Comparison of ENCODE assay signal across 21 mouse cellular contexts in the genomic region with DNA sequence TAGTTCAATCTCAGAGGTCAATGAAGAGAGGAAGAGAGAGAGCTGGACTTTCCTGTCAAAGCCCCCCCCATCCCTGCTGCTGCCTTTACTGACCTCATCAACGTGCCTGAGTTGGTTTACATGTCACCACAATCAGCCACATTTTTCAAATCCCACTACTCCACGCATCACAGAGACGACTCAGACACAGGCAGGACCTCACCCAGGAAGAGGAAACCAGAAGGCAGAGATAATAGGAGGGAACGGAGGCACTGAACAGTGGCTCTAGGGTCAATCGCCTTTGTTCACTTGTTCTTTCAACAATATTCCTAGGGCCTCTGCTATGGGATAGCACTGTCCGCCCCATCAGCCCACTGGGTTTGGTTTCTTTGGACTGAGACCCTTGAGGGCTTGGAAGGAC. TPM values are rescaled to one million over a fixed set of nuclear protein-coding genes. Genes with fewer than 3 reads are reported as not detected.
DNase-seq lines count a peak whose midpoint lies in the region; ATAC-seq and TF ChIP-seq lines count a peak whose summit lies in the region.
"Had no signal": no experiment of that assay in that cellular context is flagged by ENCODE, and none has a peak within 500 bp of the region (broad histone marks: within the 10 kb centered on the region; RNA-seq: fewer than 3 reads in every experiment).

No protein-coding gene starts in this region.

- H3K4me2 ChIP-seq in lung, postnatal 0 days (replicated peaks; ENCODE audit: low read depth, low read length), result no peak overlapping the region
- H3K4me2 ChIP-seq in neural tube, embryonic 13.5 days, result peak overlapping the region; percentile 93; the same call in 1 of the 2 replicates

- H3K36me3 ChIP-seq in lung, postnatal 0 days (ENCODE audit: insufficient read depth, low read length), result no peaks in the 10 kb centered on the region
- H3K36me3 ChIP-seq in neural tube, embryonic 13.5 days, result no peaks in the 10 kb centered on the region
- H3K36me3 ChIP-seq: embryonic facial prominence, embryonic 15.5 days; forebrain, embryonic 10.5 days; forebrain, embryonic 15.5 days; heart, embryonic 13.5 days; hindbrain, embryonic 12.5 days had no signal

- no peak overlapping the region for H3K27ac ChIP-seq in lung, postnatal 0 days (ENCODE audit: low read length)
- H3K27ac ChIP-seq in neural tube, embryonic 13.5 days (replicated peaks), result no peak overlapping the region
- H3K27ac ChIP-seq: embryonic facial prominence, embryonic 15.5 days; forebrain, embryonic 10.5 days; forebrain, embryonic 15.5 days; heart, embryonic 13.5 days; hindbrain, embryonic 12.5 days had no signal

- no peak for TF ChIP-seq CTCF in lung, postnatal 0 days (IDR thresholded peaks at IDR 0.05)

- no peak overlapping the region for H3K4me3 ChIP-seq in lung, postnatal 0 days (ENCODE audit: low read depth, low read length)
- no peak overlapping the region for H3K4me3 ChIP-seq in neural tube, embryonic 13.5 days
- H3K4me3 ChIP-seq: erythroblast, embryonic 14.5 days had no signal

- H3K9ac ChIP-seq in lung, postnatal 0 days (replicated peaks; ENCODE audit: low read depth), result no peak overlapping the region
- H3K9ac ChIP-seq in neural tube, embryonic 13.5 days, result no peak overlapping the region
- H3K9ac ChIP-seq: embryonic facial prominence, embryonic 15.5 days; forebrain, embryonic 15.5 days; heart, embryonic 13.5 days; hindbrain, embryonic 12.5 days had no signal

- 43% methylated on average over 6 of the region's 6 CpGs for WGBS in lung, postnatal 0 days
- 52% methylated on average over 6 of the region's 6 CpGs for whole genome bisulfite sequencing in neural tube, embryonic 13.5 days

- peak; percentile 44 for DNase-seq in cerebellum, adult 9-10 months
- DNase-seq in cerebellum, adult 18-20 months, result no peak
- peak; percentile 8 for DNase-seq in lung, postnatal 0 days (ENCODE audit: low spot score)
- DNase-seq in lung, postnatal 25 days (ENCODE audit: low spot score), result no peak
- no peak for DNase-seq in neural tube, embryonic 10.5 days (ENCODE audit: extremely low spot score, low spot score)
- DNase-seq in thymus, postnatal 25 days, result no peak
- DNase-seq in left cerebral cortex, adult 9 months (ENCODE audit: low spot score in 2 of 2), result no peak
- DNase-seq: cerebellum, adult 11-12 months; gastrocnemius, postnatal 36 days; heart, postnatal 36 days had no signal

- no peak for TF ChIP-seq EP300 in lung, postnatal 0 days (IDR thresholded peaks at IDR 0.05)

- H3K9me3 ChIP-seq in lung, postnatal 0 days (ENCODE audit: low read length), result no peaks in the 10 kb centered on the region
- H3K9me3 ChIP-seq in neural tube, embryonic 13.5 days, result no peaks in the 10 kb centered on the region
- H3K9me3 ChIP-seq: embryonic facial prominence, embryonic 15.5 days; forebrain, embryonic 10.5 days; forebrain, embryonic 15.5 days; G1E; heart, embryonic 13.5 days; hindbrain, embryonic 12.5 days had no signal

- peaks cover 22% of the 10 kb centered on the region for H3K4me1 ChIP-seq in lung, postnatal 0 days (ENCODE audit: insufficient read depth, low read depth, low read length)
- H3K4me1 ChIP-seq in neural tube, embryonic 13.5 days (replicated peaks), result peaks cover 57% of the 10 kb centered on the region

- ATAC-seq in lung, postnatal 0 days, result no peak
- ATAC-seq in neural tube, embryonic 13.5 days (ENCODE audit: low read depth), result no peak
- ATAC-seq: activated CD4-positive, CD25-positive, alpha-beta regulatory T cell, adult 4 months; CD4-positive, CD25-positive, alpha-beta regulatory T cell, adult 4 months; forebrain, embryonic 15.5 days; Patski had no signal

- H3K27me3 ChIP-seq in lung, postnatal 0 days (replicated peaks; ENCODE audit: insufficient read depth, low read length), result no peaks in the 10 kb centered on the region
- peaks cover 34% of the 10 kb centered on the region for H3K27me3 ChIP-seq in neural tube, embryonic 13.5 days
- H3K27me3 ChIP-seq: Patski had no signal

RNA-seq across cellular contexts. Expression of gene Kcnab3, which starts 1.6 kb away (rescaled TPM):
- polyA plus RNA-seq in lung, postnatal 0 days (2015; fragmentation: Nextera tagmentation; extraction: Ambion mirVana), result 0.86 and 0.93 TPM in 2 replicates
- polyA plus RNA-seq in neural tube, embryonic 13.5 days (2015; fragmentation: Nextera tagmentation; extraction: Ambion mirVana), result 5.5 and 5.7 TPM in 2 replicates
- polyA plus RNA-seq: erythroblast, embryonic 14.5 days had no signal

RNA-seq across cellular contexts. Expression of gene Trappc1, which starts 3.9 kb away (rescaled TPM):
- polyA plus RNA-seq in lung, postnatal 0 days (2015; fragmentation: Nextera tagmentation; extraction: Ambion mirVana), result 109 TPM in 2 replicates
- polyA plus RNA-seq in neural tube, embryonic 13.5 days (2015; fragmentation: Nextera tagmentation; extraction: Ambion mirVana), result 225 and 229 TPM in 2 replicates

RNA-seq across cellular contexts. Expression of gene Cntrob, which starts 4.1 kb away (rescaled TPM):
- 5.0 and 5.5 TPM in 2 replicates for polyA plus RNA-seq in lung, postnatal 0 days (2015; fragmentation: Nextera tagmentation; extraction: Ambion mirVana)
- polyA plus RNA-seq in neural tube, embryonic 13.5 days (2015; fragmentation: Nextera tagmentation; extraction: Ambion mirVana), result 20.9 and 21.0 TPM in 2 replicates

RNA-seq across cellular contexts. Expression of gene Rnf227, which starts 12.6 kb away (rescaled TPM):
- 5.7 and 6.6 TPM in 2 replicates for polyA plus RNA-seq in lung, postnatal 0 days (2015; fragmentation: Nextera tagmentation; extraction: Ambion mirVana)
- polyA plus RNA-seq in neural tube, embryonic 13.5 days (2015; fragmentation: Nextera tagmentation; extraction: Ambion mirVana), result 131 and 136 TPM in 2 replicates
- polyA plus RNA-seq: G1E had no signal

RNA-seq across cellular contexts. Expression of gene Chd3, which starts 41.6 kb away (rescaled TPM):
- polyA plus RNA-seq in lung, postnatal 0 days (2015; fragmentation: Nextera tagmentation; extraction: Ambion mirVana), result 29.9 and 38.4 TPM in 2 replicates
- 82.3 and 84.6 TPM in 2 replicates for polyA plus RNA-seq in neural tube, embryonic 13.5 days (2015; fragmentation: Nextera tagmentation; extraction: Ambion mirVana)

Comparison
In these comparisons a context has a peak if more than half of its experiments do, and no peak if none do; other contexts are left out.
1. DNase-seq: peak in cerebellum, adult 9-10 months (single experiment) and lung, postnatal 0 days (single experiment); none in cerebellum, adult 18-20 months (0 of 2), lung, postnatal 25 days (single experiment), neural tube, embryonic 10.5 days (single experiment), thymus, postnatal 25 days (single experiment) and left cerebral cortex, adult 9 months (0 of 2).